Mouse (Mus musculus): ENCODE results near the gene Ppp4r3a.

The Ppp4r3a gene

GRCm38 (mm10) chr12:101012197-101013077 is 71.1 kb downstream of the Ppp4r3a start:
- no peak for DNase-seq

GRCm38 (mm10) chr12:101011017-101011416 is 72.5 kb downstream of the Ppp4r3a start:
- no peak for DNase-seq

DNA sequence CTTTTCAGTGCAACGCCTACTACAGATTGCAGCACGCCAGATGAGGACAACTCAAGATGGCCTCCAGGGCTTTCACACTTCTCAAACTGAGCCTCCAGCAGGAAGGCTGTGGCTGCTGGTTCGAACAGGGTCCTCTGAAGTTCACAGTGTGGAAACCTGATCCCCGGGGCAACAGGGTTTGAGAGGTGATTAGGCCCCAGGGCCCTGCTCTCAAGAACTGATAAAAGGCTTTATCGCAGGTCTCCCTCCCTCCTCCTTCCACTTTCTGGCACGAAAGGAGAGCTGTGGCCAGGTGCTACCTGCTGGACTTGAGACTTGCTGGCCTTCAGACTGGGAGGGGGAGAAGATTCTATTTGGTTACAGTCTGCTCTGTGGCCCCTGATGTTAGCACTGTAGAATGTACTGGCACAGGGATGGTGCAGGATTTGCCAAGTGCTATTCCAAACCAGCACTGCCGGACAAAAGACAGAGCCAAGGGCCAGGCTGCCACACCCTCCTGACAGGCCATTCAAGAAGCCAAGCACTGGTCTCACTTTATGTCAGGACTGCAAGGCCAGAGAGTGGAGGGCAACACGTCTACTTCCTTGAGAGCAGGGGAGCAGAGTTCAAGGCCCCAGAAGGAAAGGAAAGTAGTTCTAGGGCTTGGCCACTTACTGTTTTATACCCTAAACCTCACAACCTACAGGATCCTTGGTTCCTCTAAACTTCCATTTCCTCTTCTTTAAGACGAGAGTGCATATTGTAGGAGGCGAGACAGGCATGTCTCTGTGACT is 73.2 kb downstream of the Ppp4r3a start:
- DNase-seq: no peak

GRCm38 (mm10) chr12:101009225-101009624 is 74.3 kb downstream of the Ppp4r3a start:
- DNase-seq: no peak

DNA sequence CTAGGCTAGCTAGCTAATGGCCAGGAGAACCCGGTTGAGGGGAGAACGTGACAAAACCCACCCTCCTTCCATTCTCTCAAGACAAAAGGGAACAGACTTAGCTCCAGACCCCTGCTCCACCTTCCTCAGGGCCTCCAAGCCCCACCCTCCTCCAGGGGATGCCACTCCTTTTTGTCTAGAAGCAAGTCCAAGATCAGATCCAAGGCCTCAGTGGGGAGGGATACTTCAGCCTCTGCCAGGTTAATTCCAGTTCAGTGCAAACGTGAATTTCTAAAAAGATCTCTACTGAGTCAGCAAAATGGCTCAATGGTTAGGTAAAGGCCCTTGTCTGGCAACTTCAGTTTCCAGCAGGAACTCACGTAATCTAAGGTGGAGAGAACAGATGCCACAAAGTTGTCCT is 74.9 kb downstream of the Ppp4r3a start:
- DNase-seq: no peak

DNA sequence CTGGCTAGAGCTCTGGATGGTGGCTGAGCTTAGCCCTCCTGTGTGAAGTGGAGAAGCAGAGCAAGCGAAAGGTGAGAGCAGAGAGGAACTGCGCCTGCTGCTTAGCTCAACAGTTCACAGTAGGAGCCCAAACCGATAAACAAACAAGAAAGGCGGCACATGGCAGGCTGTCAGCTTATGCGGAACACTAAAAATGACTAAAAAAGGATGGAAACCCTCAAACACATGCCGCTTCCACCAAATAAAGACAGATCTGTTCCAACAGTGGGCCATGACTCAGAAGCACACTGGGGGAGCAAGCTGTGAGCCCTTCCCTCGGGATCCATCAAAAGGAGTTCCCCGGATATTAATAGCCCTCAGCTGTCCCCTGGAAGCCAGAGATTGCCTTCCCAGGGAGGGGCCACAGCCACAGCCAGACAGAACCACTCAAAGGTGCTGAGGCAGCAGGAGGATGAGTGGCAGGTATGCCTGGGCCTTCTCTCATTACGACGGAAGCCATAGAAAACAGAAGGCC is 75.5 kb downstream of the Ppp4r3a start:
- peak; percentile 43 for DNase-seq

GRCm38 (mm10) chr12:101007427-101007826 is 76.1 kb downstream of the Ppp4r3a start:
- DNase-seq: no peak

- no peak for DNase-seq
Measured at GRCm38 (mm10) chr12:101005665-101006420, 77.7 kb downstream of the Ppp4r3a start.

DNA sequence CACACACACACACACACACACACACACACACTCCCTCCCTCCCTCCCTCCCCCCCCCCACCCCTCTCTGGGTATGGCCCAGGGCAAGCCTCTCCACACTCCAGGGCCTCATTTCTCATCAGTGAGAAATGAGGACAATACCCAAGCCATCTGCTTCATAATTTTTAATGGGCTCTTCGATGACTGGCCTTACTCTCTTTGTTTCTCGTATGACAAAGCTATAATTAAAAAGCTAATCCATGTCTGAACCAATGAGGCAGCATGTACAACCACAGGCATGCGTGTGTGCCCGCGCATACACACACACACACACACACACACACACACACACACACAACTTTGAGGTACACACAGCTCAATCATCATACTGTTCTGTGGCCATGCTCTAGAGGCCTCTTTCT is 78.5 kb downstream of the Ppp4r3a start:
- DNase-seq: no peak

DNA sequence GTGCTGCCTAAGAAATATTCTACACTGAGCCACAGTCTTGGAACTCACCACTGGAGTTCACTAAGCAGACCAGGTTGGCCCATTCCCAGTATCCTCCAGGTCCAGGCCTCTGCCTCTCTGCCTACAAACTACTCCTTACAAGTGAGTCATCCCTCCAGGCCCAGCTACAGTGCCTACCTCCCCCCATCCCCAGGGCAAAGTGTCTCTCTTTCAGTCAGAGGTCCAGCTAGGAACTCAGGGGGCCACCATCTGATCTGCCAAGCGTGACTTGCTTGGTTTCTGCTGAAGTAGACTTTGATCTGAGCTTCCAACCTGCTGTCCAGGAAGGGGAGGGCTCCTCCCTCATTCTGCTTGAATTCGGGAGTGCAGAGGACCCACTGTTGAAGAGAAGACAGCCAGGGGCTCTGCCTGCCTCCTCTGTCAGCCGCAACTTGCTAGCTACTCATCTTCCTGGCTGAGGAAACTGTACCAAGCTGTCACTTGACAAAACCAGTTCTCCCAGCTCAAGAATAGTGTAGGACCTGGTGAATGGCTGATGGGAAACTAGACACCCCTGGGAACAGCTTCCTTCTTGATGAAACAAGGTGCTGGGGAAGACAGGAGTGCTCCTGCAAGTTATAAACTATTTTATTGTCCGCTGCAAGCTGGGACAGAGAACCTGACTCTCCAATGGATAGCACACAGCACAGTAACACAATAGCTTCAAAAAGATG is 80.5 kb downstream of the Ppp4r3a start:
- DNase-seq: no peak

DNA sequence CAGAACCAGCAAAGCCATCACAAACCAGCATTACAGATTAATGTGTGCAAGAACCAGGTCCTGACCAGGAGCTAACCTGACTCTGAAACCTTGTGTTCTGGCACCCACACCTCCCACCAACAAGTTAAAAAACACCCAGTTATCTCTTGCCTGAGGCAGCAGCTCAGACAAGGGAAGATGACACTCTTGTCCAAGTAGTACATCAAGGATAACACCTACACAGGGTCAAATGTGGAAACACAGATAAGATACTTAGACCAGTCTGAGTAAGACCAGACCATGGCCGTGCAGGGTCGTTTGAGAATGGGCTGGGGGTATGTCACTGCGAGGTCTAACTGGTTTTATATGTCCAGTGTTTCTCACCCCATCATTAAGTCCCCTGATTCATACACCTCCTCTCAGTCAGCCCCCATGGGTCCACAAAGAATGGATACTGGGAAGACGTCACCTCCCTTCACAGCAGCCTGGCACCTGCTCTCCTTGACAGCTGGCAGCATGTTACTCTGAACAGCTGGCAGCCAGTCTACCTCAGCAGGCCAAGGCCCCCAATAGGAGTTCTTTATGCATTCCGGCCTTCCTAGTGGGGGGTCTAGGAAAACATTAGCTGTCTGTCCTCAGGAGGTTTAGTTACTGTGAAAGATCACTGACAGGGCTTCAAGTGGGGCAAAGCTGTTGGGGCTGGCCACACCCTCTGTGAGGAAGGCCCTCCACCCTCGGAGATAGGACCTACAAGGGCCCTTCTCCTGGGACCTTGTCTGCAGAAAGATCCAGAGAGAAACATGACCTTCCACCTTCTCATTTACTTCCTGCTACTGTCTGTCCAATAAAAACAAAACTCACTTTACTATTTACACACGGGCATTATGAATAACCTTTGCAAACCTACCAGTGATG is 84.2 kb downstream of the Ppp4r3a start:
- DNase-seq: no peak

DNA sequence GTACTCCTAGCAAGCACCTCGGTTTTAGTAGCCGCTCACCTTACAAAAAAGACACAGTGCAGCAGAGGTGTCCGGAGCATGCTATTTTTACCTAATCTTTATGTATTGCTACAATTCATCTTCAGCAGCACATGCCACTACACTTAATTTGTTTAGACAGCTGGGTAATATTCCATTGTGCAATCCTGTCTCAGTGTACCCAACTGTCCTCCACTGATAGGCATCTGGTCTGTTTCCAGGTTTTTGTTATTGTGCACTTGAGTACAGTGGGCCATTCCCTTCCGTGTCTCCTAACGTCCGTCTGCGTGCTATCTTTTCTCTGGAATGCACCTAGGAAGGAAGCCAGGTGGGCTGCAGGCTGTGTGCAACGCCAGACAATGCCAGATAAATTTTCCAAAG is 84.9 kb downstream of the Ppp4r3a start:
- no peak for DNase-seq

- DNase-seq: no peak
Measured at GRCm38 (mm10) chr12:100997830-100998563, 85.5 kb downstream of the Ppp4r3a start.

- DNase-seq: no peak
Measured at GRCm38 (mm10) chr12:100996378-100996898, 87.1 kb downstream of the Ppp4r3a start.

DNA sequence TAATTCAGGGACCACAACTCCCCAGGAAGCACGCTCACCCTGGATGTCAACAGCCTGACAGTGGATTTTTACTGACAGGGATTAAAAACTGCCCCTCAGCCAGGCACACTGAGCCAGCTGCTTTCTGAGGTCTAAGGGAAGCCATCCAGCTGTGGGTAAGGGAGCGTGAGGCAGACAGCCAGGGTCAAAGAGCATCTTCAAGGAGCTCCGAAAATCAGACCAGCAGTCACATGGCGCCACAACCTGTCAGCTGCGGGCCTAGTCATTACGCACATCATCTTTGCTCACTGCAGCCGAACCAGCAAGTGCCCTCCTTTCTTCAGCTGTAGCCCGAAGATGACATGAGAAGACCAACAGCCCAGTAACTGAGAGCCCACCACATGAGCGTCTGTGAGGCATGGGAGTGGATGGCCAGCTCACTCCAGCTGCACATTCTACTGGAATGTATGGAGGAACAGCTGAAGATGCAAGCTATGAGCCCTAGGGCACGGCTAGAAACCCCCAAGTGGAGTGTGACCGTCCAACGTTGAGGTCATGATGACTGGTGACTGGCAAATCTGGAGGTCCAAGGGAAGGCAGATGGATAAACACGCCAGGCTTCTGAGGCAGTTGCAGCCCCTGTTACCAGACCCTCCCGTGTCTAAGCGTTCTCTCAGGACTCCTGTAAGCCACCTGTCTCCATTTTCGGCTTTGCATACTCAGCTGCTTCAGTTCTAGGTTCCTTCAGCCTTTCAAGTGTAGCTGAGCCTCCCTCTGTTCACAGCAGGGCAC is 87.7 kb downstream of the Ppp4r3a start:
- DNase-seq: no peak

GRCm38 (mm10) chr12:100994140-100995015 is 89.1 kb downstream of the Ppp4r3a start:
- DNase-seq: no peak

GRCm38 (mm10) chr12:100993146-100993545 is 90.4 kb downstream of the Ppp4r3a start:
- no peak for DNase-seq

DNA sequence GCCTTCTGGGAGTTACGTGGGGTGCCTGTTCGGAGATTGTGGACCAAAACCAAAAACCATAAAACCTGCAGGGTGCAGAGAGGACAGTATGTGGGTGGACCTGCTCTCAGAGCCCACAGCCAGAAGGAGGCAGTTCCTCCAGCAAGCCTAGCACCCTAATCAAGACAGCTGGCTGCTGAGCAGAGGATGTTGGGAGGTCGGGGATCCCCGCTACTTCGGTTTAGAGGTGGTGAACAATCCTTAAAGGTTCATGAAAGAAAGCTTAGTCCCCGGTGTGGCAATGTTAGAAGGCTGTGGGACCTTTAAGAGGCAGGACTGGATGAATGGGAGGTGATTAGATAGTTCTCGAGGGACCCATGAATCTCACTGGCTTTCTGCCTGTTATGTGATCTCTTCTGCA is 91.0 kb downstream of the Ppp4r3a start:
- no peak for DNase-seq

DNA sequence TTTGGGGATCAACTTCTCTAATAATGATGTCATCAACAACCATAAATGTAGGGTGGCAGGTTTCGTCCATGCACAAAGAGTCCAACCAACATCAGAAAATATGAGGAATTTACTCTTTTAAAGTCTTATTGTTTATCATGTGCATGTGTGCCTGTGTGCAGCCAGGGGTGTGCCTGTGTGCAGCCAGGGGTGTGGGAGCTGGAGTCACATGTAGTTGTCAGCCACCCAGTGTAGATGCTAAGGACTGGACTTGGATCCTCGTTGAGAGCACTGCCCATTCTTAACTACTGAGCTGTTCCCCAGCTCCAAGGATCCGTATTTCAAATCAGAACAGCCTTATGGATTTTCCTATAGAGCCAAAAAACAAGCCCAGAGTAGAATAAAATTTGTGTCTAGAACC is 92.4 kb downstream of the Ppp4r3a start:
- no peak for DNase-seq
